Mouse (Mus musculus) 416B (cell line): Measurements from ENCODE around the gene Sap30l.
A peak's percentile ranks its signal among the peaks of the same experiment; 100 is the strongest.

Experiments
- DNase-seq: peaks from one replicate; pipeline ENCODE4 v3.0.0; 2011; ENCODE audit warnings: low read depth

Gene Sap30l

GRCm38 (mm10) chr11:57831861-57832260 lies 30.4 kb downstream of the Sap30l start:
- DNase-seq, result no peak

DNA sequence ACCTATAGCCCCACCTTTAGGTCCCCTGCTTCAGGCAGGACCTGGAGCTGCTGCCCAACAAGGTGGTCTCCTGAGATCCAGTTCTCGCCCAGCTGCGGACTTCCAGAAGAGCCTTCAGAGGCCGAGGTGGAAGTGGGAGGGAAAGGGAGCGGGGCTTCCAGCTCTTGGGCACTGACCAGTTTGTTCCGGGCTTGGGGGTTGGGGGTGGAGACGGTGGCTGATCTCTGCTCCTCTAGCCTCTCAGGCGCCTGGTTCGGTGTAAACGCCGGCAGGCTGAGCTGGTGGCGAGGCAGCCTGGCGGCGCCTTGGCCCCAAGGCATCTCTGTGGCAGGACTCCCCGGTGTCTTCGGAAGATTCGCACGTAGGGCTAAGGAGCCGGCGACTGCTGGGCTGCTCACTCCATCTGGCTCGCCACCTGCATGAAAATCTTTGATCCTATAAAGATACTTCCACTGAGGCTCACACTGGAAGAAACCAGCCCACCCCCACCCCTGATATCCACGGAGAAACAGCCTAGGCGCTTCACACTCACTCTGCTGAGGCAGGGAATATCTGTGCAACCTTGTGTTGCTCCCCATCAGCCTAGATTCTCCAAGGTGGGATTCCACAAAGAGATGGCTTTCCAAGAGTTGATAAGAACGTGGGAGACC lies 31.2 kb downstream of the Sap30l start, which contains the start of gene Hand1:
Gene Hand1, minus strand, starts transcription at position 267 of the 650 bp plus-strand sequence.
- DNase-seq, result no peak

DNA sequence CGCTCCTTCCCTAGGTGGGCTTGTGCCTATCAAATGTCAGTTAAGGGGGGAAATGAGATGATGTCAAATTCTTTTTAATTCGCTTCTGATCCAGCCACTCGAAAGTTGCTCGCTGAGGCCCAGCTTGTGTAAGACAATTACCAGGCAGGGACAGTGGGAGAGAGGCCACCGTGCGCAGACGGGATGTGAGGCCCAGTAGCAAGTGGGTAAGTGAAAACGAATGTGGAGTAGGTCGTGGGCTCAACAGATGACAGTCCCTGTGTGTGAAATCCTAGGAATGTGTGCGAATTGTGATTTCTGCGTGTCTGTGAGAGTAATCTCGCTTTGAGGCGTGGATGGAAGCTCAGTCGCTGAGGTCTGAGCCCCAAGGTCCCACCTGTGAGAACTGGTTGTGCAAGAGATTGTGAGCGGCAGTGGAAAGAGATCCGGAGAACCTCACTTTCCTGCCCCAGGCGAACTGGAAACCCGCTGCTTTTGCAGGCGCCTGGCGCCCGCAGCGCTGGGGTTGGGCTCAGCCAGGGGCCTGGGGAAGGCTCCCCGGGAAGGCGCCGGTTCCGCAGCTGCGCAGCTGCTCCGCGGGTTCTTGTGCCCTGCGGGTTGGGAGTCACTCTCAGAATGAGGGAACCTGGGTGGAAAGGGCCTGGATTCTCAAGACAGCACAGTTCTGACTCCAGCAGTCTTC lies 32.0 kb downstream of the Sap30l start:
- no peak for DNase-seq

GRCm38 (mm10) chr11:57834031-57834430 lies 32.6 kb downstream of the Sap30l start:
- no peak for DNase-seq

GRCm38 (mm10) chr11:57835331-57835730 lies 33.9 kb downstream of the Sap30l start:
- no peak for DNase-seq

DNA sequence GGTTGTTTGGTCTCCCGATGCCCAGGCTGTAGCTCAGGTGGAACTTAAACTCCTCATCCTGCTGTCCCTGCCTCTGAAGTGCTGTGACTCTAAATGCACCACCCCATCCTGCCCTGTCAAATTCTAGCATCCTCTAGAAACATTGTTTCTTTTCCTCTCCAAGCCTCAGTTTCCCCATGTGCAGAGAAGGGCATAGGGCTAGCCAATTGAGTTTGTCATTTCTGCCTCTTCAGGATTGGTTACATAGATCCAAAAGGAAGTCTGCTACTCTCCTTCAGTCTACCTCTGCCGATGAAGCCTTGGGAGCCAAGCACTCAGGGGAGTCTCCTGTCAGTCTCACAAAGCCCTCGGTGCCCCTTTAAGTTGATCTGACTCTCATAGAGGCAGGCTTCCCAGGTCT lies 34.5 kb downstream of the Sap30l start:
- DNase-seq, result no peak

GRCm38 (mm10) chr11:57836401-57836800 lies 35.0 kb downstream of the Sap30l start:
- DNase-seq, result no peak

GRCm38 (mm10) chr11:57836872-57837680 lies 35.6 kb downstream of the Sap30l start:
- DNase-seq, result no peak

GRCm38 (mm10) chr11:57837861-57838680 lies 36.6 kb downstream of the Sap30l start:
- no peak for DNase-seq

DNA sequence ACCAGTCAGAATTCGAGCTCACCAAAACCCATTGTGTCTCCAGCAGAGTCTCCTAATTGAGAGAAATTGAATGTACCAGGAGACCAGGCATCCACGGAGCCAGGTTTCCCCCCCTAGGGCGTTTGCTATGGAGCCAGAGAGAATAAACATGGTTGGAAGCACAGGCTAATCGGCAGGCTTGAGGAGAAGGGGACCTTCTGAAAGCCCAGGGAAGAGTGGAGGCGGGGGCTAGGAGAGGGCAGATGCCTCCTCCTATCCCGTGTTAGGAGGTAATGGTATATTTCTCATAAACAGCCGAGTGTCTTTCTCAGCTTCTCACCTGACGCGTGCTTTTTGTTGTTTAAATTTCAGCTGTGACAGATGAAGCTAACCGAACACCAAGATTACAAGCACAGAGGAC lies 39.5 kb downstream of the Sap30l start:
- no peak for DNase-seq

DNA sequence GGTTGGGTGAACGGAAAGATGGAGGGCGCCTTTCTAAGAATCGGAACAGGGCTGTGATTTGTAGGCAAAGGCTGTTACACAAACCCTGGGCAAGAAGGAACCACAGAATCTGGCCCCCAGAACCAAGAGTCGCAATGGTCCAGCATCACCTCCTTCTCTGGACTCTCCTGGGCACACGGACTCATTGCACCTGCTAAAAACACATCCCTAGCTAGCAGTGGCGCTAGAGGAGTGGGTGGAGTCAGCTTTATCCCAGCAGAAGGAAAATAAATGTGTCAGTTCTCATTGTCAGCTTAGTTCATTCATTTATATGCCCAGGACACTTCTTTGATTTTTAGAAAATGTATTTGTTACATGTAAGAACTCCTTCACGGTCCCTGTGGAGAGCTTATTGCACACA lies 40.0 kb downstream of the Sap30l start:
- DNase-seq, result no peak

DNA sequence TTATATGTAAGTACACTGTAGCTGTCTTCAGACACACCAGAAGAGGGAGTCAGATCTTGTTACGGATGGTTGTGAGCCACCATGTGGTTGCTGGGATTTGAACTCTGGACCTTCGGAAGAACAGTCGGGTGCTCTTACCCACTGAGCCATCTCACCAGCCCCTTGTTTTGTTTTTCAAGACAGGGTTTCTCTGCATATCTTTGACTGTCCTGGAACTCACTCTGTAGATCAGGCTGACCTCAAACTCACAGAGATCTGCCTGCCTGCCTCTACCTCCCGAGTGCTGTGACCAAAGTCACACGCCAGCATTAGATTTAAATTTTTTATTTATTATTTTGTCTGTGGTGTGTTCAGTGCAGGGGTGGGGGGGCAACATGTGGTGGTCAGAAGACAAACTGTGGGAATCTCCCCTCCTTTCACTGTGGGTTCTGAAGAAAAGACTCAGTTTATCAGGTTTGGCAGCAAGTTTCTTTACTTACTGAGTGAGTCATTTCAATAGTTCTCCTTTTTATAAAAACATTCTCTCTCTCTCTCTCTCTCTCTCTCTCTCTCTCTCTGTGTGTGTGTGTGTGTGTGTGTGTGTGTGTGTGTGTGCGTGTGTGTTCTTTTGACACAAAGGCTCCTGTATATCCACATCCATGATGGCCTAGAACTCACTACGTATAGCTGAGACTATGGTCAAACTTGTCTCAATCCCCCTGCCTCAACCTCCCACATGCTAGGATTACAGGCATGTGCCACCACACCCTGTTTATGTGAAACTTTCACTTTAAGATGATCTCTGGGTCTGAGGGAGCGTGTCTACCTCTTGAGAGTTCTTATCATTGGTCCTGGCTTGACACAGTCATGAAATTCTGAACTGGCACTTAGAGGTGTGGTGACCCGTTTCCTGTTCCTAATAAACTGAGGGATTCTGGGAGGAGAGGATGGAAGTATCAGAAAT lies 45.3 kb downstream of the Sap30l start:
- peak; percentile 23 for DNase-seq

- no peak for DNase-seq
These were observed 46.0 kb downstream of the Sap30l start for GRCm38 (mm10) chr11:57847396-57847795.

DNA sequence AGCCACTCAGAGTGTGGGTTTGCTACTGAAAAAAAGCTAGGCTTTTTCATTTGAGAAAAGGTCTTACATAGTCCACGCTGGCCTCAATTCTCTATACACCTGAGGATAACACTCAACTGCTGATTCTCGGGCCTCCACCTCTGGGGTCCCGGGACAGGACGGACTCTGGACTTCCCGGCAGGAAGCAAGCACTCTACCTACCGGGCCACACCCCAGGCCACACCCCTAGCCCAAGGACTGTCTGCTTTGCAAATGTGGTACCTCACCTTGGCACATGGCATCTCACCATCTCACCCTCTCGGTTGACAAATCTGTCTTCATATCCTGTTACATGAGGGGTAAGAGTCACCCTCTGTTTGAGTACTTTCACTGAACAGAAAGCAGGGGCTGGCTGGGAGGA lies 48.9 kb downstream of the Sap30l start:
- DNase-seq, result no peak

- no peak for DNase-seq
These were observed 49.5 kb downstream of the Sap30l start for GRCm38 (mm10) chr11:57850931-57851330.

DNA sequence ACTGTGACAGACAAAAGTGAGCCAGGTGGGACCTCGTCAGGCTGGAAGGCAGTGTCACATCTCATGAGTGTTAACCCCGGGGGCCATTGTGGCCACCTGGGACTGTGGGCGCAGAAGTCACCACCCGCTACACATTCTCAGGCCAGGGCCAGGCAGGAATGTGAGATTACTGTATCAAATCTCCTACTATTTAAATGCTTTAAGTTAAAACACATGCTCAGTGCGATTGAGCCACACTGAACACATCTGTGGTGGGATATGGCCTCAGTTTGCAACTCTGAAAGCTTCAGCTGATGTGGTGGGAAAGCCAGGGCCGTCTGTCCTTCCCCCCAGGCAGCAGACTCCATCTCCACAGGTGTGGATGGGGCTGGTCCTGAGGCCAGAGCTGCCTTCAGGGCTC lies 52.1 kb downstream of the Sap30l start:
- no peak for DNase-seq

DNA sequence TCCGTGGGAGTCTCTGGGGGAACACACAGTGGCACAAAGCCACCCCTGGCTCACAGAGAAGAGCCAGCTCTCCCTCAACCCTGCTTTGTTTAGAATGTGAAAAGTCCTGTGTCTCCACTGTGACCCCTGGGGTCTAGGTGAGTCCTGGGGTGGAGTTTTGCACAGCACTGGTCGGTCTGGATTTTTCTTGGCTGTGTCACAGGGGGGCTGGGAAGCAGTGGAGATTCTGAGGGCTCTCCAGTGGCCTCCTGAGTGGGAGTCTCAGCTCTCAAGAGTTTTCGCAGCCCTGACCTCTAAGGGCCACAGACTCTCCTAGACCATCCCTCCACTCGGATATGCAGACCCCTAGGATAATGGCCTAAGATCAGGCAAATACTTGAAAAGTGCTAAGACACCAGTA lies 56.3 kb downstream of the Sap30l start:
- DNase-seq, result no peak
